Mouse (Mus musculus) megakaryocyte-erythroid progenitor cell, adult 5-6 weeks (primary cell): Measurements from ENCODE around the gene Kansl1. TPM values are rescaled to one million over a fixed set of nuclear protein-coding genes. Genes with fewer than 3 reads are reported as not detected.

Source experiments
- ATAC-seq: replicated peaks from 2 replicates; pipeline ENCODE4 v1.8.0; 2016; ENCODE audit warnings: mild to moderate bottlenecking, inconsistent platforms; ENCODE audit not compliant: severe bottlenecking, poor library complexity, low FRiP score, low TSS enrichment
- total RNA-seq, 2 experiments: library from RNA; stranded (forward) in 1 of 2; stranded (reverse) in 1 of 2; fragments of 200-1000, 215-1000 nt in 1 of 2; fragments of >200 nt in 1 of 2; fragmentation: Nextera tagmentation in 1 of 2; gene quantifications; 2 replicates each; pipeline ENCODE4 v1.2.3; 2014 to 2017

Gene Kansl1
- total RNA-seq, 2 experiments from 2014 or later: 26.8 to 51.1 TPM

- ATAC-seq: no peak
Observed at GRCm38 (mm10) chr11:104381887-104382286, 86.8 kb downstream of the Kansl1 start.

- ATAC-seq: peak; percentile 81
Observed at GRCm38 (mm10) chr11:104379635-104380034, 89.0 kb downstream of the Kansl1 start.

GRCm38 (mm10) chr11:104376291-104376690 is 92.4 kb downstream of the Kansl1 start:
- ATAC-seq: no peak

- no peak for ATAC-seq
Observed at GRCm38 (mm10) chr11:104367486-104368190, 101.0 kb downstream of the Kansl1 start.

GRCm38 (mm10) chr11:104363823-104364600 is 104.6 kb downstream of the Kansl1 start:
- ATAC-seq: peak; percentile 69

GRCm38 (mm10) chr11:104362704-104363103 is 106.0 kb downstream of the Kansl1 start:
- no peak for ATAC-seq

- peak; percentile 68 for ATAC-seq
Observed at GRCm38 (mm10) chr11:104361790-104362189, 106.9 kb downstream of the Kansl1 start.

- no peak for ATAC-seq
Observed at GRCm38 (mm10) chr11:104346931-104347330, 121.7 kb downstream of the Kansl1 start.

GRCm38 (mm10) chr11:104334946-104335345 is 133.7 kb downstream of the Kansl1 start:
- no peak for ATAC-seq

- no peak for ATAC-seq
Observed at GRCm38 (mm10) chr11:104334115-104334514, 134.5 kb downstream of the Kansl1 start.

GRCm38 (mm10) chr11:104332105-104332504 is 136.6 kb downstream of the Kansl1 start:
- ATAC-seq: no peak

GRCm38 (mm10) chr11:104331208-104331607 is 137.5 kb downstream of the Kansl1 start:
- ATAC-seq: no peak

GRCm38 (mm10) chr11:104330151-104330550 is 138.5 kb downstream of the Kansl1 start:
- no peak for ATAC-seq

- peak; percentile 43; the same call in 1 of the 2 replicates for ATAC-seq
Observed at GRCm38 (mm10) chr11:104329185-104329926, 139.3 kb downstream of the Kansl1 start.

GRCm38 (mm10) chr11:104327946-104328345 is 140.7 kb downstream of the Kansl1 start:
- no peak for ATAC-seq

GRCm38 (mm10) chr11:104327462-104327861 is 141.2 kb downstream of the Kansl1 start:
- no peak for ATAC-seq

- ATAC-seq: no peak
Observed at GRCm38 (mm10) chr11:104322142-104322541, 146.5 kb downstream of the Kansl1 start.

GRCm38 (mm10) chr11:104320511-104320910 is 148.2 kb downstream of the Kansl1 start:
- no peak for ATAC-seq

- peak; percentile 56 for ATAC-seq
Observed at GRCm38 (mm10) chr11:104318940-104319781, 149.5 kb downstream of the Kansl1 start.
